Comparison of ENCODE assay signal across 31 mouse cellular contexts in genomic region chr3:101521155-101521554, GRCm38 (mm10).
DNase-seq lines count a peak whose midpoint lies in the region; ATAC-seq lines count a peak whose summit lies in the region.
"Had no signal": no experiment of that assay in that cellular context is flagged by ENCODE, and none has a peak within 500 bp of the region (broad histone marks: within the 10 kb centered on the region; RNA-seq: fewer than 3 reads in every experiment).

No protein-coding gene starts in this region.

- H3K36me3 ChIP-seq in embryonic facial prominence, embryonic 13.5 days = no peaks in the 10 kb centered on the region
- H3K36me3 ChIP-seq in embryonic facial prominence, embryonic 10.5 days (replicated peaks) = no peaks in the 10 kb centered on the region
- H3K36me3 ChIP-seq in kidney, embryonic 16.5 days (ENCODE audit: insufficient read depth, low read length) = no peaks in the 10 kb centered on the region
- H3K36me3 ChIP-seq in limb, embryonic 10.5 days = no peaks in the 10 kb centered on the region
- no peaks in the 10 kb centered on the region for H3K36me3 ChIP-seq in forebrain, embryonic 16.5 days (ENCODE audit: control insufficient read depth, insufficient read depth)
- H3K36me3 ChIP-seq: G1E; heart, embryonic 13.5 days; limb, embryonic 15.5 days; liver, embryonic 13.5 days; midbrain, embryonic 10.5 days; midbrain, embryonic 15.5 days; neural tube, embryonic 12.5 days; stomach, embryonic 15.5 days had no signal

- 49% methylated on average over 5 of the region's 5 CpGs for WGBS in embryonic facial prominence, embryonic 13.5 days
- 69% methylated on average over 5 of the region's 5 CpGs for WGBS in embryonic facial prominence, embryonic 10.5 days
- 67% methylated on average over 5 of the region's 5 CpGs for WGBS in kidney, embryonic 16.5 days
- 62% methylated on average over 5 of the region's 5 CpGs for WGBS in limb, embryonic 10.5 days
- 89% methylated on average over 5 of the region's 5 CpGs for WGBS in forebrain, embryonic 16.5 days

- peaks cover 45% of the 10 kb centered on the region for H3K4me1 ChIP-seq in embryonic facial prominence, embryonic 13.5 days
- H3K4me1 ChIP-seq in embryonic facial prominence, embryonic 10.5 days = peaks cover 18% of the 10 kb centered on the region
- peaks cover 34% of the 10 kb centered on the region for H3K4me1 ChIP-seq in kidney, embryonic 16.5 days (ENCODE audit: insufficient read depth, low read length)
- H3K4me1 ChIP-seq in limb, embryonic 10.5 days = peaks cover 29% of the 10 kb centered on the region
- H3K4me1 ChIP-seq in forebrain, embryonic 16.5 days (replicated peaks; ENCODE audit: control insufficient read depth, insufficient read depth, low read length) = peaks cover 14% of the 10 kb centered on the region

- H3K4me3 ChIP-seq in embryonic facial prominence, embryonic 13.5 days = no peak overlapping the region
- H3K4me3 ChIP-seq in embryonic facial prominence, embryonic 10.5 days = no peak overlapping the region
- no peak overlapping the region for H3K4me3 ChIP-seq in kidney, embryonic 16.5 days (ENCODE audit: low read length)
- H3K4me3 ChIP-seq in limb, embryonic 10.5 days = no peak overlapping the region
- H3K4me3 ChIP-seq in forebrain, embryonic 16.5 days (replicated peaks; ENCODE audit: low read length) = no peak overlapping the region
- H3K4me3 ChIP-seq: forebrain, embryonic 13.5 days; gastrocnemius, adult 2 months; heart, embryonic 13.5 days; limb, embryonic 15.5 days; liver, embryonic 13.5 days; midbrain, embryonic 10.5 days; midbrain, embryonic 15.5 days; neural tube, embryonic 12.5 days; stomach, embryonic 15.5 days had no signal

- DNase-seq in embryonic facial prominence, embryonic 10.5 days (ENCODE audit: low spot score) = no peak
- no peak for DNase-seq in kidney, adult 18-20 months
- DNase-seq in 3T3-L1 (ENCODE audit: low read depth, low spot score) = peak; percentile 72
- no peak for DNase-seq in limb, embryonic 10.5 days (ENCODE audit: low spot score)
- DNase-seq: adrenal gland, postnatal 14 days; cerebellum, adult 18-20 months; cerebellum, postnatal 10 days; gastrocnemius, adult 2 months; gastrocnemius, postnatal 36 days; heart, postnatal 10 days; kidney, adult 9 months; layer of hippocampus, postnatal 36 days; left cerebral cortex, postnatal 4 days; liver, embryonic 13.5 days; lung, adult 18-20 months; lung, postnatal 14 days; retina, postnatal 1 day; right cerebral cortex, postnatal 14 days had no signal

- no peak overlapping the region for H3K9ac ChIP-seq in embryonic facial prominence, embryonic 13.5 days
- H3K9ac ChIP-seq in kidney, embryonic 16.5 days (replicated peaks; ENCODE audit: low read length) = no peak overlapping the region
- H3K9ac ChIP-seq in forebrain, embryonic 16.5 days (replicated peaks; ENCODE audit: low read depth, low read length) = no peak overlapping the region
- H3K9ac ChIP-seq: forebrain, embryonic 13.5 days; heart, embryonic 13.5 days; hindbrain, embryonic 14.5 days; limb, embryonic 15.5 days; liver, embryonic 13.5 days; midbrain, embryonic 15.5 days; neural tube, embryonic 12.5 days; stomach, embryonic 15.5 days had no signal

- 0 out of 2 replicates have a peak overlapping the region, but pooled peaks have one; percentile 12 for H3K27ac ChIP-seq in embryonic facial prominence, embryonic 13.5 days
- H3K27ac ChIP-seq in embryonic facial prominence, embryonic 10.5 days (replicated peaks) = no peak overlapping the region
- H3K27ac ChIP-seq in kidney, embryonic 16.5 days (ENCODE audit: low read length) = peak overlapping the region; percentile 41; the same call in 1 of the 2 replicates
- peak overlapping the region; percentile 59 for H3K27ac ChIP-seq in limb, embryonic 10.5 days
- no peak overlapping the region for H3K27ac ChIP-seq in forebrain, embryonic 16.5 days (ENCODE audit: low read length)
- H3K27ac ChIP-seq: forebrain, embryonic 13.5 days; heart, embryonic 13.5 days; hindbrain, embryonic 14.5 days; limb, embryonic 15.5 days; liver, embryonic 13.5 days; midbrain, embryonic 10.5 days; midbrain, embryonic 15.5 days; neural tube, embryonic 12.5 days had no signal

- no peak for ATAC-seq in embryonic facial prominence, embryonic 13.5 days (ENCODE audit: insufficient number of reproducible peaks, insufficient read depth, low FRiP score, low TSS enrichment, low read depth)
- no peak for ATAC-seq in kidney, embryonic 16.5 days (ENCODE audit: low FRiP score, low TSS enrichment)
- ATAC-seq in forebrain, embryonic 16.5 days = no peak
- ATAC-seq: forebrain, embryonic 13.5 days; midbrain, embryonic 15.5 days; Patski had no signal

- no peak overlapping the region for H3K4me2 ChIP-seq in embryonic facial prominence, embryonic 13.5 days
- H3K4me2 ChIP-seq in kidney, embryonic 16.5 days (replicated peaks; ENCODE audit: low read depth, low read length) = no peak overlapping the region
- no peak overlapping the region for H3K4me2 ChIP-seq in forebrain, embryonic 16.5 days (ENCODE audit: low read length)
- H3K4me2 ChIP-seq: forebrain, embryonic 13.5 days; heart, embryonic 13.5 days; hindbrain, embryonic 14.5 days; limb, embryonic 15.5 days; liver, embryonic 13.5 days; midbrain, embryonic 15.5 days; neural tube, embryonic 12.5 days; stomach, embryonic 15.5 days had no signal

- H3K27me3 ChIP-seq in embryonic facial prominence, embryonic 13.5 days = no peaks in the 10 kb centered on the region
- H3K27me3 ChIP-seq in embryonic facial prominence, embryonic 10.5 days (replicated peaks; ENCODE audit: low read depth, poor library complexity, severe bottlenecking) = no peaks in the 10 kb centered on the region
- no peaks in the 10 kb centered on the region for H3K27me3 ChIP-seq in kidney, embryonic 16.5 days (ENCODE audit: insufficient read depth, low read length)
- H3K27me3 ChIP-seq in limb, embryonic 10.5 days (ENCODE audit: low read depth, poor library complexity, severe bottlenecking) = no peaks in the 10 kb centered on the region
- no peaks in the 10 kb centered on the region for H3K27me3 ChIP-seq in forebrain, embryonic 16.5 days (replicated peaks; ENCODE audit: control insufficient read depth, insufficient read depth, low read length)
- H3K27me3 ChIP-seq: forebrain, embryonic 13.5 days; heart, embryonic 13.5 days; limb, embryonic 15.5 days; liver, embryonic 13.5 days; midbrain, embryonic 15.5 days; neural tube, embryonic 12.5 days; Patski; stomach, embryonic 15.5 days had no signal

- no peaks in the 10 kb centered on the region; the same call in 1 of the 2 replicates for H3K9me3 ChIP-seq in embryonic facial prominence, embryonic 13.5 days
- H3K9me3 ChIP-seq in embryonic facial prominence, embryonic 10.5 days = no peaks in the 10 kb centered on the region
- no peaks in the 10 kb centered on the region for H3K9me3 ChIP-seq in kidney, embryonic 16.5 days (ENCODE audit: low read length)
- no peaks in the 10 kb centered on the region for H3K9me3 ChIP-seq in limb, embryonic 10.5 days (replicated peaks)
- H3K9me3 ChIP-seq in forebrain, embryonic 16.5 days (ENCODE audit: control insufficient read depth, low read length) = no peaks in the 10 kb centered on the region
- H3K9me3 ChIP-seq: forebrain, embryonic 13.5 days; G1E; heart, embryonic 13.5 days; limb, embryonic 15.5 days; liver, embryonic 13.5 days; midbrain, embryonic 10.5 days; midbrain, embryonic 15.5 days; neural tube, embryonic 12.5 days; stomach, embryonic 15.5 days had no signal

Comparison
In these comparisons a context has a peak if more than half of its experiments do, and no peak if none do; other contexts are left out.
1. H3K27ac ChIP-seq: peak in embryonic facial prominence, embryonic 13.5 days (single experiment), kidney, embryonic 16.5 days (single experiment) and limb, embryonic 10.5 days (single experiment); none in embryonic facial prominence, embryonic 10.5 days (single experiment) and forebrain, embryonic 16.5 days (single experiment).